Mouse (Mus musculus) limb, embryonic 11.5 days (tissue): Measurements from ENCODE around the gene Ccdc105. TPM values are rescaled to one million over a fixed set of nuclear protein-coding genes. Genes with fewer than 3 reads are reported as not detected.

Experiments
- ATAC-seq: fragments of 200-750 bp; cut with Nextera tagmentation; 2 replicates; pipeline ENCODE4 v1.8.0; 2017; ENCODE audit warnings: low read depth; ENCODE audit not compliant: insufficient number of reproducible peaks, low FRiP score, low TSS enrichment
- DNase-seq: peaks from one replicate; pipeline ENCODE4 v3.0.0-alpha.2; 2015; ENCODE audit warnings: low spot score
- H3K27ac ChIP-seq: fragments of 300-500 bp; sonication (generic); replicated peaks from 2 replicates; pipeline ENCODE4 v1.5.1; 2014; ENCODE audit warnings: low read depth, mild to moderate bottlenecking, low read length
- H3K27me3 ChIP-seq: fragments of 300-500 bp; sonication (generic); 2 replicates; pipeline ENCODE4 v1.6.1; 2014; ENCODE audit warnings: mild to moderate bottlenecking, low read length, mixed read lengths; ENCODE audit not compliant: control insufficient read depth, insufficient read depth
- H3K36me3 ChIP-seq: fragments of 300-500 bp; sonication (generic); 2 replicates; pipeline ENCODE4 v1.6.1; 2014; ENCODE audit warnings: mild to moderate bottlenecking, low read length, moderate library complexity, mixed read lengths; ENCODE audit not compliant: control insufficient read depth, insufficient read depth
- H3K4me1 ChIP-seq: fragments of 300-500 bp; sonication (generic); 2 replicates; pipeline ENCODE4 v1.6.1; 2014; ENCODE audit warnings: low read length, mixed read lengths; ENCODE audit not compliant: control insufficient read depth, insufficient read depth
- H3K4me2 ChIP-seq: fragments of 300-500 bp; sonication (generic); 2 replicates; pipeline ENCODE4 v1.6.1; 2014; ENCODE audit warnings: low read depth, mild to moderate bottlenecking, moderate library complexity; ENCODE audit not compliant: severe bottlenecking
- H3K4me3 ChIP-seq: fragments of 300-500 bp; sonication (generic); 2 replicates; pipeline ENCODE4 v1.5.1; 2014; ENCODE audit warnings: low read depth, low read length
- H3K9ac ChIP-seq: fragments of 300-500 bp; sonication (generic); 2 replicates; pipeline ENCODE4 v1.6.1; 2014; ENCODE audit warnings: mild to moderate bottlenecking, low read length
- H3K9me3 ChIP-seq: fragments of 300-500 bp; sonication (generic); 2 replicates; pipeline ENCODE4 v1.6.1; 2016; ENCODE audit warnings: low read length; ENCODE audit not compliant: control insufficient read depth
- WGBS: fragments of 180-500 bp; shearing (Covaris S2); extraction: QIAGEN DNeasy Blood & Tissue Kit; methylation state at CpG from one replicate; pipeline ENCODE4 v1.1.7; 2014; 5-methylcytosine and 5-hydroxymethylcytosine counted together
- polyA plus RNA-seq: library from polyadenylated mRNA; unstranded; fragments of >200 nt; fragmentation: Nextera tagmentation; extraction: Ambion mirVana; gene quantifications from 2 replicates; pipeline ENCODE4 v1.2.1, GENCODE M21; 2014

Gene Ccdc105
- polyA plus RNA-seq, 1 experiment from 2014 or later, result not detected

DNA sequence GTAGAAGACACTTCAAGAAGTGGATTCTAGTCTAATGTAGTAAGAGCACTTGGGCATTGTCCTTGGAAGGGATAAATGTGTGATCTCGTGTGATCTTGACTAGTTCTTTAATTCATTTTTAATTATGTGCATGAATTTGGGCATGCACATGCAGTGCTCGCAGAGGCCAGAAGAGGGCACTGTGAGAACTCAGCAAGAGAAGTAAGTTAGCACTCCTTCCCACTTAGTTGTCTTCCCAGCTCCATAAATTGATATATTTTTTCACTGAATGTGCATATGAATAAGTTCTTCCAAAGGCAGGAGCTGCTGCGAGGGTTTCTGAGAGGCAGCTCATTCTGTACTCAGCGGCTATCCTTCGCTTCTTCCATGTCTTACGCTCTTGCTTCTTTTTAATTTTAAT lies 3.2 kb upstream of the Ccdc105 start:
- ATAC-seq, result no peak

DNA sequence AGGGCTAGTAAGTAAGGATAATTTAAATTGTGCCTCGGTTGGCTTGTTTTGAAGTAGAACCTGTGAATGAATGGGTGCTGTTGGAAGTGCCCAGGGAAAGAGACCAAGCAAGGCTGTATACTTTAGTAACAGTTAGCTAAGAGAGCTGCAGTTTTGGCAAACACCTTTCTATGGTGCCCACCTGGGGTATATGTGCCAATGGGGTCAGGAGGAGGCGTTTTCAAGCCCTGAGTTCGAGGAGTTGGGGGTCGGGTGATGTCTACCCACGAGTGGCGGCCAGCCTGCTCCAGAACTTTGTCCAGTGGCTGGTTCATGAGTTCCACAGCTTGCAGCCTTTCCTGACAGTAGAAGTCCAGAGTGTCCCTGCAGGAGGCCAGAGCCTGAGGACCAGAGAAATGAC lies 3.9 kb downstream of the Ccdc105 start:
- no peaks in the 10 kb centered on the region for H3K27me3 ChIP-seq
- peaks cover 3% of the 10 kb centered on the region; the same call in 1 of the 2 replicates for H3K4me1 ChIP-seq
- H3K36me3 ChIP-seq, result no peaks in the 10 kb centered on the region
- no peak overlapping the region for H3K27ac ChIP-seq
- H3K9ac ChIP-seq, result no peak overlapping the region
- no peak overlapping the region for H3K4me2 ChIP-seq
- H3K9me3 ChIP-seq, result no peaks in the 10 kb centered on the region
- DNase-seq (no peak), ATAC-seq (no peak)
- H3K4me3 ChIP-seq, result no peak overlapping the region
- 87% methylated on average over 6 of the region's 6 CpGs for WGBS

More for the DNA sequence above, 3.2 kb upstream of the Ccdc105 start:
- Histone ChIP-seq H3K36me3 (no peaks in the 10 kb centered on the region), H3K9ac (no peak overlapping the region), H3K4me3 (no peak overlapping the region), H3K27ac (no peak overlapping the region), H3K9me3 (no peaks in the 10 kb centered on the region), H3K4me1 (no peaks in the 10 kb centered on the region), H3K27me3 (no peaks in the 10 kb centered on the region), H3K4me2 (no peak overlapping the region)
- peak; percentile 82 for DNase-seq
- WGBS, result 42% methylated on average over 6 of the region's 6 CpGs

DNA sequence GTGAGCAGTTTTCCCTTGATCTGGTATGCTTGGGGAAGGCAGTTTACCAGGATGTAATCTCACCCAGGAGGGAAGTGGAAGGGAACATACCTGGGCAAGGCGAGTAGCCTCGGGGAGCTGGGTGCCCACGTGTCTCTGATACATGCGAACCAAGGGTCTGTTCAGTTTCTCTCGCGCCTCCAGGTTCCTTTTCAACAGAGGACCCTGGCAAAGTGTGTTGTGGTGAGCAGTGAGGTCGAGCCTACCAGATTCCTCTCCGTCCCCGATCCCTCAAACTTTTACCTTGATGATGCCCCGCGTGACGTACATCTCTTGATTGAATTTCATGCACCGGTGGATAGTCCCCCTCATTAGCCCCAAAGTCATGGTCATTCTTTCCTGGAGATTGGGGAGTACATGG lies 4.7 kb downstream of the Ccdc105 start:
- WGBS, result 80% methylated on average over 13 of the region's 13 CpGs
- ATAC-seq, result no peak
- Histone ChIP-seq H3K36me3 (no peaks in the 10 kb centered on the region), H3K9ac (no peak overlapping the region), H3K4me2 (no peak overlapping the region), H3K27ac (no peak overlapping the region), H3K27me3 (no peaks in the 10 kb centered on the region), H3K4me1 (peaks cover 3% of the 10 kb centered on the region; the same call in 1 of the 2 replicates), H3K9me3 (no peaks in the 10 kb centered on the region), H3K4me3 (no peak overlapping the region)
- no peak for DNase-seq

DNA sequence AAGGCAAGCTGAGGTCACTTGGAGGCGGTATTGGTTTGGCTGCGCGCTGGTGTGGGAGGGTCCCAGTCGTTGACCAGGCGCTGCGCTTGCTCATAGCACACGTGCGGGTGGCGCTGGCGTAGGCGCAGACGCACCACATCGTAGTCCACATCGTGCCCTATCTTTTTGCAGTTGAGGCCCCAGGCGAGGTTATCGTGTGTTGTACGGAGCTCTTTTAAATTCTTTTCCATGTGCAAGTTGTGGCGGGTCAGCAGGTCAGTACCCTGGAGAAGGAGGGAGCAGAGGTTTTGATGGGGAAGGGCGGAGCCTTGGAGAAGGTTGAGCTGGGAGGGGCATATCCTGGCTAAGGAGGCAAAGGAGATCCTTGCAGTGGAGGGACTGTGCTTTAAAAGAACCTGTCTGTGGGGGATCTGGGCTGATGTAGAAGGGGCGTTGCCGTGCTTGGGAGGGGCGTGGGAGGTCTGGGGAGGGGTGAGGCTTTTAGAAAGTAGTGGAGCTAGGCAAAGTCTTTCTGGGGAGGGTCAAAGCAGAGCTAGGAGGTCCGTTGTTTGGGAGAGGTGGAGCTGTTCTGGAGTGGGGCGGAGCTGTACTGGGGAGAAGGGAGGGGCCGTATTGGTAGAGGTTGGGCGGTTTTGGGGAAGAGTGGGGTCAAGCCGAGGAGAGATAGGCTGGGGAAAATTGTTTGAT lies 5.7 kb downstream of the Ccdc105 start:
- peak overlapping the region; percentile 17 for H3K9ac ChIP-seq
- no peaks in the 10 kb centered on the region for H3K36me3 ChIP-seq
- ATAC-seq, result peak; percentile 58

DNA sequence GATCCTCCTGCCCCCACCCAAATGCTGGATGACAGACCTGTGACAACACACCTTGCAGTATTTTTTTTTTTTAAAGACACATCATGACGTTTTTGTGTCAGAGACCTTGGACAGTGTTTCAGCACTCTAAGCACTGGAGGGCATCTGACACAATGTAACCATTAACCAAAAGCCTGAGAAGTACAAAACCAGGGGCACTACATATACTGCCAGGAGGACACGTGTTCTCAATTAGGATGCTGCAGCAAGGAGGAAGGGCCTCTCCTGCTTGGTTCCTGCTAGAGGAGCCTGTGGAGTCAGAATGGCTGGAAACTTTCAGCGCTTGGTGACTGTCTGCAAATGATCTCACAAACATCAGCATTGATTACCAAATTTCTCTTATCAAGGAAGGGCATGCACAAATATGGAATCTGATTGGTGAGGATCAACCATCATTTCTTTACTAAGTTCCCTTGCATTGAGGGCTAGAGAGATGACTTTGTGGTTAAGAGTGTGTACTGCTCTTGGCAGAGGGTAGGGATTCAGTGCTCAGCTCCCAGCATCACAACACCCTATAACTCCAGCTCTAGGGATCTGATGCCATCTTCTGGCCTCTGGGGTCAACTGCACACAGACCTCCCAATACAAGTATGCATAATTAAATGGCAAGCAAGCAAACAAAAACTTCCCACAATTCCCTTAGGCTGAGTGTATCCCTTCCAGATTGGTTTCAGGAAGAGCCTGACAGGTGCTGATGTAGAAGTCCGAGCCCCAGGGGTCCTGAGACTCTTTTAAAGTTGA lies 7.2 kb downstream of the Ccdc105 start:
- Histone ChIP-seq H3K27ac (no peak overlapping the region), H3K4me2 (no peak overlapping the region), H3K4me3 (no peak overlapping the region), H3K36me3 (no peaks in the 10 kb centered on the region), H3K9ac (no peak overlapping the region), H3K27me3 (no peaks in the 10 kb centered on the region), H3K4me1 (peaks cover 3% of the 10 kb centered on the region; the same call in 1 of the 2 replicates), H3K9me3 (no peaks in the 10 kb centered on the region)
- 35% methylated on average over 4 of the region's 4 CpGs for WGBS
- ATAC-seq (no peak), DNase-seq (peak; percentile 34)

More for the DNA sequence above, 5.7 kb downstream of the Ccdc105 start:
- H3K27me3 ChIP-seq, result no peaks in the 10 kb centered on the region
- peaks cover 3% of the 10 kb centered on the region; the same call in 1 of the 2 replicates for H3K4me1 ChIP-seq
- H3K9me3 ChIP-seq, result no peaks in the 10 kb centered on the region
- H3K27ac ChIP-seq, result no peak overlapping the region
- peak overlapping the region; percentile 60 for H3K4me2 ChIP-seq
- WGBS, result 1% methylated on average over 27 of the region's 27 CpGs
- DNase-seq, result peak; percentile 59
- peak overlapping the region; percentile 26 for H3K4me3 ChIP-seq

DNA sequence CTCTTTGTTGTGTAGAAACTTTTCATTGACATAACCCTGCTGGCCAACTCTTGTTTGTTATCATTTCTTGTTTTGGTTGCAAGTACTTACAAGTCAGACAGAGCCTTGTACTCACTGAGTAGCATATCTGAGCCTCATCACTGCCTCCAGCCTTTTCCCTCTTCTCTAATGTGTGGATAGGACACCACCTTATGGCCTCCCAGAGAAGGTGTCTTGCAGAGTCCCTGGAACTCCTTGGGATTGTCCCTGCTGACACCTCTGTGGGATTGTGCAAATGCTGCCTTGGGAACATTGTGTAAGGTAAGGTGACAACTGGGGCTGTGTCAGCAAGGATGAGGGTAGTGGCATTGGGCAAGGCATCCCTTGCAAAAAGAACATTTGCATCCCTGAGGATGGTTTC lies 9.1 kb downstream of the Ccdc105 start:
- Histone ChIP-seq H3K27me3 (no peaks in the 10 kb centered on the region), H3K4me3 (no peak overlapping the region), H3K4me1 (peaks cover 3% of the 10 kb centered on the region; the same call in 1 of the 2 replicates), H3K27ac (no peak overlapping the region), H3K9me3 (no peaks in the 10 kb centered on the region), H3K36me3 (no peaks in the 10 kb centered on the region), H3K4me2 (no peak overlapping the region), H3K9ac (no peak overlapping the region)
- no peak for DNase-seq
- no peak for ATAC-seq

DNA sequence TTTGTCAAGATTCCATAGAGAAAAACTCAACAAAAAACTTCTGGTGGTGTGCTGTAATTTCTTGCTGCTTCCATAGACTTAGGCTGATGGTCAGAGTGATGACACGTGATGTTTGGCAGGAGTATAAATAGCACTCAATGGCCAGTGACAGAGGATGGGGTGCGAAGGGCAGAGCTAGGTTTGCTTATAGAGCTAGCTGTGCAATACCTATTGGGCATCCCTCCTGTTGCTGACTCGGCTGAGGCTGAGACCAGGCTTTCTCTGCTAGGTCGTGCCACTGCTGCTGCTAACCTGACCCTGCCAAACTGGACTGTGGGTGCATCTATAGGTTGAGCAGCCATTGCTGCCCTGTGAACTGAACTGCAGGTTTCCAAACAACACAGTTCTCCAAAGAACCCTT lies 13.0 kb downstream of the Ccdc105 start:
- ATAC-seq (no peak), DNase-seq (no peak)
- Histone ChIP-seq H3K4me1 (no peaks in the 10 kb centered on the region), H3K9me3 (no peaks in the 10 kb centered on the region), H3K9ac (no peak overlapping the region), H3K4me3 (no peak overlapping the region), H3K27me3 (no peaks in the 10 kb centered on the region), H3K4me2 (no peak overlapping the region), H3K27ac (no peak overlapping the region), H3K36me3 (no peaks in the 10 kb centered on the region)
- WGBS, result 86% methylated on average over 4 of the region's 4 CpGs

DNA sequence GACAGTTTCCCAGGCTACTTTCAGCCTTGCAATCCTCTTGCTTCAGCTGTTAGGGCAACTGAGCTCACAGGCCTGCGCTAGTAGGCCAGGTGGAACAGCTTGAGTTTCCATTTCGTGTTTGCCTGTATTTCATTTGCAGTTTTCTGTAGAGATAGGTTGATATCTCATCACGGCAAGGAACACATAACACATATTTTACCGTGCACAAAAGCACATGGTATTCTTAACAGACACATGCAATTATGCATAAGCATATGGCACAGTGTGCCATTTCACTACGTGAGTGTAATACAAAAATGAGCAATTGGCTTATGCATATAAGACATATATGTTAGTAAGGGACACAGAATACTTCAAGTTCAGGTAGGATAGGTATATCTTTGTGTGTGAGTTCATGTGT lies 25.0 kb downstream of the Ccdc105 start:
- H3K4me1 ChIP-seq, result no peaks in the 10 kb centered on the region
- H3K9ac ChIP-seq, result no peak overlapping the region
- 84% methylated on average over 5 of the region's 5 CpGs for WGBS
- H3K27ac ChIP-seq, result no peak overlapping the region
- no peak overlapping the region for H3K4me3 ChIP-seq
- ATAC-seq, result no peak
- no peaks in the 10 kb centered on the region for H3K9me3 ChIP-seq
- H3K4me2 ChIP-seq, result no peak overlapping the region
- no peaks in the 10 kb centered on the region for H3K36me3 ChIP-seq
- DNase-seq, result no peak
- no peaks in the 10 kb centered on the region for H3K27me3 ChIP-seq
